Mouse (Mus musculus): ENCODE data around the gene Myom1. TPM values are rescaled to one million over a fixed set of nuclear protein-coding genes. Genes with fewer than 3 reads are reported as not detected.

Myom1 gene
- total and polyA plus RNA-seq, 2 experiments from 2014 or later: 238 to 392 TPM

GRCm38 (mm10) chr17:71143155-71143554, 140.7 kb downstream of the Myom1 start:
- TF ChIP-seq EP300 (IDR thresholded peaks at IDR 0.05; ENCODE audit: low read depth) (no peak), CTCF (IDR thresholded peaks at IDR 0.05; ENCODE audit: low read depth) (no peak)
- no peak for DNase-seq (ENCODE audit: low spot score)
- Histone ChIP-seq H3K9me3 (replicated peaks; ENCODE audit: control insufficient read depth, low read length) (no peaks in the 10 kb centered on the region), H3K27ac (ENCODE audit: low read depth) (no peak overlapping the region), H3K9ac (replicated peaks; ENCODE audit: low read depth, low read length) (no peak overlapping the region), H3K4me1 (ENCODE audit: control insufficient read depth, insufficient read depth) (no peaks in the 10 kb centered on the region), H3K4me2 (ENCODE audit: low read depth, low read length) (no peak overlapping the region), H3K27me3 (ENCODE audit: control insufficient read depth, insufficient read depth, low read length) (no peaks in the 10 kb centered on the region), H3K4me3 (ENCODE audit: low read depth, low read length) (no peak overlapping the region), H3K36me3 (replicated peaks; ENCODE audit: control insufficient read depth, insufficient read depth, low read length) (no peaks in the 10 kb centered on the region)
- 79% methylated on average over 4 of the region's 4 CpGs for WGBS
- no peak for ATAC-seq (ENCODE audit: insufficient read depth, low read depth)

- WGBS: 83% methylated on average over 19 of the region's 19 CpGs
- Histone ChIP-seq H3K27ac (ENCODE audit: low read depth) (no peak overlapping the region), H3K9ac (replicated peaks; ENCODE audit: low read depth, low read length) (no peak overlapping the region), H3K27me3 (ENCODE audit: control insufficient read depth, insufficient read depth, low read length) (no peaks in the 10 kb centered on the region), H3K4me1 (ENCODE audit: control insufficient read depth, insufficient read depth) (no peaks in the 10 kb centered on the region), H3K9me3 (replicated peaks; ENCODE audit: control insufficient read depth, low read length) (no peaks in the 10 kb centered on the region), H3K36me3 (replicated peaks; ENCODE audit: control insufficient read depth, insufficient read depth, low read length) (no peaks in the 10 kb centered on the region), H3K4me2 (ENCODE audit: low read depth, low read length) (no peak overlapping the region), H3K4me3 (ENCODE audit: low read depth, low read length) (no peak overlapping the region)
- TF ChIP-seq CTCF (IDR thresholded peaks at IDR 0.05; ENCODE audit: low read depth) (no peak), EP300 (IDR thresholded peaks at IDR 0.05; ENCODE audit: low read depth) (no peak)
- DNase-seq (ENCODE audit: low spot score): no peak
- ATAC-seq (ENCODE audit: insufficient read depth, low read depth): no peak
These were observed 142.1 kb downstream of the Myom1 start for GRCm38 (mm10) chr17:71144322-71145116.

- TF ChIP-seq EP300 (IDR thresholded peaks at IDR 0.05; ENCODE audit: low read depth) (no peak), CTCF (IDR thresholded peaks at IDR 0.05; ENCODE audit: low read depth) (no peak)
- Histone ChIP-seq H3K9ac (replicated peaks; ENCODE audit: low read depth, low read length) (no peak overlapping the region), H3K27me3 (ENCODE audit: control insufficient read depth, insufficient read depth, low read length) (no peaks in the 10 kb centered on the region), H3K9me3 (replicated peaks; ENCODE audit: control insufficient read depth, low read length) (no peaks in the 10 kb centered on the region), H3K4me3 (ENCODE audit: low read depth, low read length) (no peak overlapping the region), H3K4me1 (ENCODE audit: control insufficient read depth, insufficient read depth) (no peaks in the 10 kb centered on the region), H3K4me2 (ENCODE audit: low read depth, low read length) (no peak overlapping the region), H3K27ac (ENCODE audit: low read depth) (no peak overlapping the region), H3K36me3 (replicated peaks; ENCODE audit: control insufficient read depth, insufficient read depth, low read length) (no peaks in the 10 kb centered on the region)
- DNase-seq (ENCODE audit: low spot score): no peak
- ATAC-seq (ENCODE audit: insufficient read depth, low read depth): no peak
- WGBS: 84% methylated on average over 1 of the region's 1 CpGs
These were observed 143.0 kb downstream of the Myom1 start for GRCm38 (mm10) chr17:71145248-71145961.

- TF ChIP-seq EP300 (IDR thresholded peaks at IDR 0.05; ENCODE audit: low read depth) (no peak), CTCF (IDR thresholded peaks at IDR 0.05; ENCODE audit: low read depth) (no peak)
- H3K36me3 ChIP-seq (replicated peaks; ENCODE audit: control insufficient read depth, insufficient read depth, low read length): no peaks in the 10 kb centered on the region
- WGBS: 53% methylated on average over 4 of the region's 4 CpGs
- H3K4me2 ChIP-seq (ENCODE audit: low read depth, low read length): no peak overlapping the region
- no peak overlapping the region for H3K4me3 ChIP-seq (ENCODE audit: low read depth, low read length)
- ATAC-seq (ENCODE audit: insufficient read depth, low read depth): no peak
- no peak overlapping the region for H3K27ac ChIP-seq (ENCODE audit: low read depth)
- no peak for DNase-seq (ENCODE audit: low spot score)
- H3K27me3 ChIP-seq (ENCODE audit: control insufficient read depth, insufficient read depth, low read length): no peaks in the 10 kb centered on the region
- H3K9me3 ChIP-seq (replicated peaks; ENCODE audit: control insufficient read depth, low read length): no peaks in the 10 kb centered on the region
- H3K4me1 ChIP-seq (ENCODE audit: control insufficient read depth, insufficient read depth): no peaks in the 10 kb centered on the region
- H3K9ac ChIP-seq (replicated peaks; ENCODE audit: low read depth, low read length): no peak overlapping the region
These were observed 150.9 kb downstream of the Myom1 start for GRCm38 (mm10) chr17:71153356-71153755.

- 38% methylated on average over 1 of the region's 1 CpGs for WGBS
- TF ChIP-seq CTCF (IDR thresholded peaks at IDR 0.05; ENCODE audit: low read depth) (no peak), EP300 (IDR thresholded peaks at IDR 0.05; ENCODE audit: low read depth) (no peak)
These were observed 152.8 kb downstream of the Myom1 start for GRCm38 (mm10) chr17:71155271-71155670.

More at GRCm38 (mm10) chr17:71155271-71155670, 152.8 kb downstream of the Myom1 start:
- no peak for DNase-seq (ENCODE audit: low spot score)
- Histone ChIP-seq H3K9me3 (replicated peaks; ENCODE audit: control insufficient read depth, low read length) (no peaks in the 10 kb centered on the region), H3K27me3 (ENCODE audit: control insufficient read depth, insufficient read depth, low read length) (no peaks in the 10 kb centered on the region), H3K9ac (replicated peaks; ENCODE audit: low read depth, low read length) (no peak overlapping the region), H3K36me3 (replicated peaks; ENCODE audit: control insufficient read depth, insufficient read depth, low read length) (no peaks in the 10 kb centered on the region), H3K27ac (ENCODE audit: low read depth) (no peak overlapping the region), H3K4me1 (ENCODE audit: control insufficient read depth, insufficient read depth) (no peaks in the 10 kb centered on the region), H3K4me3 (ENCODE audit: low read depth, low read length) (no peak overlapping the region), H3K4me2 (ENCODE audit: low read depth, low read length) (no peak overlapping the region)
- ATAC-seq (ENCODE audit: insufficient read depth, low read depth): no peak
